Mouse (Mus musculus): ENCODE measurements around the gene Kif21b.

GRCm38 (mm10) chr1:136177085-136177484, 45.9 kb downstream of the Kif21b start:
- no peak for TF ChIP-seq CTCF (IDR thresholded peaks at IDR 0.05; ENCODE audit: low read depth, low read length)
- no peak for TF ChIP-seq GATA1 (IDR thresholded peaks at IDR 0.05; ENCODE audit: borderline replicate concordance, low read length)

All from G1E (cell line).